In genomic region chr2:158817708-158818107, GRCm38 (mm10) we compare ENCODE assay signal across 16 mouse cellular contexts.
"Had no signal": no experiment of that assay in that cellular context is flagged by ENCODE, and none has a peak within 500 bp of the region (broad histone marks: within the 10 kb centered on the region; RNA-seq: fewer than 3 reads in every experiment).

No protein-coding gene starts in this region.

- H3K27me3 ChIP-seq: neural tube, embryonic 13.5 days; neural tube, embryonic 15.5 days; stomach, embryonic 15.5 days had no signal

- H3K27ac ChIP-seq: neural tube, embryonic 13.5 days; neural tube, embryonic 15.5 days; stomach, embryonic 15.5 days; stomach, postnatal 0 days had no signal

- H3K4me2 ChIP-seq: neural tube, embryonic 13.5 days; neural tube, embryonic 15.5 days; stomach, embryonic 15.5 days had no signal

- H3K9ac ChIP-seq: neural tube, embryonic 13.5 days; neural tube, embryonic 15.5 days; stomach, embryonic 15.5 days had no signal

- H3K4me1 ChIP-seq: neural tube, embryonic 13.5 days; neural tube, embryonic 15.5 days; stomach, embryonic 15.5 days had no signal

- DNase-seq: retina, postnatal 1 day; right cerebral cortex, adult 18-20 months; right cerebral cortex, postnatal 14 days; right cerebral cortex, postnatal 25 days; right cerebral cortex, postnatal 4 days; spleen, adult 18-20 months; thymus, adult 18-20 months; thymus, adult 2 months; thymus, postnatal 14 days; thymus, postnatal 25 days; thymus, postnatal 36 days; thymus, postnatal 4 days had no signal

- H3K4me3 ChIP-seq: neural tube, embryonic 13.5 days; neural tube, embryonic 15.5 days; stomach, embryonic 15.5 days had no signal

- H3K9me3 ChIP-seq: neural tube, embryonic 13.5 days; neural tube, embryonic 15.5 days; stomach, embryonic 15.5 days had no signal
